Mouse (Mus musculus): Measurements from ENCODE around the gene Tcp11l1.

DNA sequence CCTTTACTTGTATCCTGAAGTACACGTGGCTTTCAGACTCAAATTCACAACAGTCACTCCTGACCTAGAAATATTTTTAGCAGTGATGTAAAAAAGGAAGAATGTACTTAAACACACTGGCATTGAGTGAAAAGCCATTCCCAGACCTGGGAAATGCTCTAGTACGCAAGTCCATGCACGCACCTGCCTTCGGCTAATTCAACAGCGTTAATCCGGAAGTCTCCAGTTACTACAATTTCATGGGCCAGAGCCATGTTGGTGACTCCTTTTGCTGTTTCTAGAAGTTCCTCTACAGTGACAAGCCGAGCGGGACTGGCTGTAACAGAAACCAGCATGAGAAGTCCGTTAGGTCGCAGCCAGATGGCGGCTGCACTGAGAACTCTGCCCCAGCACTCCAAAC lies 12.3 kb downstream of the Tcp11l1 start:
- TF ChIP-seq EP300 (optimal IDR thresholded peaks at IDR 0.05) (no peak), CTCF (IDR thresholded peaks at IDR 0.05; ENCODE audit: low read depth) (no peak)

Data from stomach, postnatal 0 days (tissue).